Mouse (Mus musculus) C2C12 (cell line): ENCODE results near the gene Fbxo22.
A peak's percentile ranks its signal among the peaks of the same experiment; 100 is the strongest.

Experiments
- CTCF ChIP-seq: IDR thresholded peaks from one replicate; pipeline ENCODE4 v1.5.1; 2011; ENCODE audit not compliant: control insufficient read depth, insufficient read depth, insufficient read length
- FOSL1 ChIP-seq: IDR thresholded peaks from one replicate; pipeline ENCODE4 v1.8.0; 2011; ENCODE audit warnings: mild to moderate bottlenecking, low read length; ENCODE audit not compliant: poor library complexity, insufficient read depth, severe bottlenecking
- MAX ChIP-seq: IDR thresholded peaks from one replicate; pipeline ENCODE4 v1.6.1; 2011; ENCODE audit warnings: mild to moderate bottlenecking, control low read depth
- MYOD1 ChIP-seq: IDR thresholded peaks from one replicate; pipeline ENCODE4 v1.6.1; 2011; ENCODE audit warnings: low read depth; ENCODE audit not compliant: control insufficient read depth, insufficient read length
- MYOG ChIP-seq: IDR thresholded peaks from one replicate; pipeline ENCODE4 v1.6.1; 2011; ENCODE audit not compliant: control insufficient read depth, insufficient read length; ENCODE audit errors: extremely low read depth
- USF1 ChIP-seq: IDR thresholded peaks from one replicate; pipeline ENCODE4 v1.6.1; 2011; ENCODE audit warnings: low read depth, mild to moderate bottlenecking, control low read depth, moderate library complexity

DNA sequence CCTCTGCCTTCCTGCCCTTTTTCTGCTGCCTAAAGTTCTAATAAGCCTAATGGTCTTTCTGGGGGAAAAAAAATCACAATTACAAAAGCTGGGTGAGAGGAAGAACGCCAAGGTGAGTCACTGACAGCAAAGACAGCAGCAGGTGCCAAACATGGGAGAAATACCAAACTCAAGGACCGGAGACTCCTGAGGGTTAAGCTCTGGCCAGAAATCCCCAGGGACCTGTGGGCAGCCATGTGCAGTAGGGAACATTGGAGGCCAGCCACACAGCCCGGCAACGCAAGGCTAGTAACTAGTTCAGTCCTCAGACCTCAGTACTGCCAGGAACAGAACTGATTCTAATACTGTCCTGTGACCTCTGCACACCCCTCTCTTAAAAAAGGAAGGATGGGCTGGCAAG, 19.4 kb downstream of the Fbxo22 start:
- TF ChIP-seq CTCF (no peak), MYOG (no peak), MAX (peak; percentile 72), USF1 (no peak), MYOD1 (peak; percentile 70), FOSL1 (no peak)
